Mouse (Mus musculus) thymus, postnatal 10 days (tissue): ENCODE data around the gene Cspg4.

ENCODE experiments used
- DNase-seq, 2 experiments: peaks; one replicate each; pipeline ENCODE4 v3.0.0; 2021; ENCODE audit warnings: low spot score in 2 of 2

The Cspg4 gene

GRCm38 (mm10) chr9:56864832-56865231 lies at the start of gene Cspg4:
TSS of gene Cspg4 (plus strand) at chr9:56865033.
- DNase-seq: no peak

- no peak for DNase-seq
Observed at GRCm38 (mm10) chr9:56824900-56825299, 39.9 kb upstream of the Cspg4 start.

- no peak for DNase-seq
Observed at GRCm38 (mm10) chr9:56825476-56826213, 39.2 kb upstream of the Cspg4 start.

- no peak for DNase-seq
Observed at GRCm38 (mm10) chr9:56828146-56828545, 36.7 kb upstream of the Cspg4 start.

- no peak for DNase-seq
Observed at GRCm38 (mm10) chr9:56828841-56829240, 36.0 kb upstream of the Cspg4 start.

GRCm38 (mm10) chr9:56830162-56830561 lies 34.7 kb upstream of the Cspg4 start:
- no peak for DNase-seq

GRCm38 (mm10) chr9:56831904-56832303 lies 32.9 kb upstream of the Cspg4 start:
- DNase-seq: no peak

GRCm38 (mm10) chr9:56832900-56833299 lies 31.9 kb upstream of the Cspg4 start:
- DNase-seq: no peak

GRCm38 (mm10) chr9:56835152-56835551 lies 29.7 kb upstream of the Cspg4 start:
- DNase-seq: no peak

GRCm38 (mm10) chr9:56840721-56841120 lies 24.1 kb upstream of the Cspg4 start:
- DNase-seq: no peak

- DNase-seq: no peak
Observed at GRCm38 (mm10) chr9:56841864-56842263, 23.0 kb upstream of the Cspg4 start.

GRCm38 (mm10) chr9:56842303-56842719 lies 22.5 kb upstream of the Cspg4 start:
- DNase-seq: no peak

- DNase-seq: peak in 1 of 2 experiments; percentile 49
Observed at GRCm38 (mm10) chr9:56843679-56844188, 21.1 kb upstream of the Cspg4 start.

GRCm38 (mm10) chr9:56844644-56845043 lies 20.2 kb upstream of the Cspg4 start:
- no peak for DNase-seq

- peak; percentile 37 to 71 for DNase-seq
Observed at GRCm38 (mm10) chr9:56847523-56847922, 17.3 kb upstream of the Cspg4 start.

GRCm38 (mm10) chr9:56850128-56850904 lies 14.5 kb upstream of the Cspg4 start:
- DNase-seq: no peak

- no peak for DNase-seq
Observed at GRCm38 (mm10) chr9:56850905-56851252, 14.0 kb upstream of the Cspg4 start.

GRCm38 (mm10) chr9:56851778-56852177 lies 13.1 kb upstream of the Cspg4 start:
- no peak for DNase-seq

- DNase-seq: no peak
Observed at GRCm38 (mm10) chr9:56857463-56857862, 7.4 kb upstream of the Cspg4 start.

- DNase-seq: no peak
Observed at GRCm38 (mm10) chr9:56860035-56860434, 4.8 kb upstream of the Cspg4 start.

- no peak for DNase-seq
Observed at GRCm38 (mm10) chr9:56860486-56861269, 4.2 kb upstream of the Cspg4 start.

- DNase-seq: no peak
Observed at GRCm38 (mm10) chr9:56862863-56863262, 2.0 kb upstream of the Cspg4 start.
